Mouse (Mus musculus) midbrain, embryonic 16.5 days (tissue): ENCODE results near the gene Lpar6. TPM values are rescaled to one million over a fixed set of nuclear protein-coding genes. Genes with fewer than 3 reads are reported as not detected.

ENCODE experiments used
- ATAC-seq: fragments of 200-750 bp; cut with Nextera tagmentation; 2 replicates; pipeline ENCODE4 v1.8.0; 2017; ENCODE audit warnings: moderate TSS enrichment
- H3K27ac ChIP-seq: fragments of 300-500 bp; sonication (generic); 2 replicates; pipeline ENCODE4 v1.5.1; 2014; ENCODE audit warnings: mild to moderate bottlenecking, low read length, mixed read lengths
- H3K27me3 ChIP-seq: fragments of 300-500 bp; sonication (generic); 2 replicates; pipeline ENCODE4 v1.6.1; 2014; ENCODE audit warnings: low read depth, low read length, mixed read lengths; ENCODE audit not compliant: control insufficient read depth, insufficient read depth
- H3K36me3 ChIP-seq: fragments of 300-500 bp; sonication (generic); 2 replicates; pipeline ENCODE4 v1.6.1; 2014; ENCODE audit warnings: mild to moderate bottlenecking, low read length, moderate library complexity, mixed read lengths; ENCODE audit not compliant: control insufficient read depth, insufficient read depth
- H3K4me1 ChIP-seq: fragments of 300-500 bp; sonication (generic); 2 replicates; pipeline ENCODE4 v1.6.1; 2014; ENCODE audit warnings: mild to moderate bottlenecking, low read length, mixed read lengths; ENCODE audit not compliant: control insufficient read depth, insufficient read depth
- H3K4me2 ChIP-seq: fragments of 300-500 bp; sonication (generic); 2 replicates; pipeline ENCODE4 v1.6.1; 2014; ENCODE audit warnings: mild to moderate bottlenecking, low read length, mixed read lengths
- H3K4me3 ChIP-seq: fragments of 300-500 bp; sonication (generic); 2 replicates; pipeline ENCODE4 v1.5.1; 2014; ENCODE audit warnings: low read depth, mild to moderate bottlenecking, low read length, moderate library complexity, mixed read lengths
- H3K9ac ChIP-seq: fragments of 300-500 bp; sonication (generic); 2 replicates; pipeline ENCODE4 v1.6.1; 2014; ENCODE audit warnings: low read depth, low read length, mixed read lengths
- H3K9me3 ChIP-seq: fragments of 300-500 bp; sonication (generic); replicated peaks from 2 replicates; pipeline ENCODE4 v1.6.1; 2014; ENCODE audit warnings: mild to moderate bottlenecking, low read length, mixed read lengths; ENCODE audit not compliant: control insufficient read depth, poor library complexity, severe bottlenecking
- whole genome bisulfite sequencing: fragments of 180-500 bp; shearing (Covaris S2); extraction: QIAGEN DNeasy Blood & Tissue Kit; methylation state at CpG from one replicate; pipeline ENCODE4 v1.1.7; 2014; 5-methylcytosine and 5-hydroxymethylcytosine counted together
- microRNA counts: library from miRNA; unstranded; fragments of <30 nt; microRNA quantifications from one replicate; lab custom pipeline; 2016
- microRNA-seq: library from miRNA; unstranded; fragments of <30 nt; microRNA quantifications from one replicate; pipeline ENCODE4, GENCODE M21; 2017
- polyA plus RNA-seq: library from polyadenylated mRNA; unstranded; fragments of >200 nt; fragmentation: Nextera tagmentation; extraction: Ambion mirVana; gene quantifications from 2 replicates; pipeline ENCODE4 v1.2.1, GENCODE M21; 2015

Gene Lpar6
- polyA plus RNA-seq, 1 experiment from 2014 or later: 2.8 TPM

- no peaks in the 10 kb centered on the region for H3K9me3 ChIP-seq
- no peaks in the 10 kb centered on the region for H3K27me3 ChIP-seq
- ATAC-seq: no peak
- H3K4me2 ChIP-seq: no peak overlapping the region
- H3K36me3 ChIP-seq: no peaks in the 10 kb centered on the region
- H3K4me3 ChIP-seq: no peak overlapping the region
- H3K4me1 ChIP-seq: no peaks in the 10 kb centered on the region
- H3K27ac ChIP-seq: no peak overlapping the region
- 19% methylated on average over 5 of the region's 5 CpGs for WGBS
- H3K9ac ChIP-seq: no peak overlapping the region
Observed at GRCm38 (mm10) chr14:73271807-73272206, 34.1 kb downstream of the Lpar6 start.

- Histone ChIP-seq H3K36me3 (0 out of 2 replicates have a peak, but pooled peaks cover 2% of the 10 kb centered on the region), H3K27ac (no peak overlapping the region), H3K4me1 (no peaks in the 10 kb centered on the region), H3K9ac (no peak overlapping the region), H3K4me2 (no peak overlapping the region), H3K9me3 (no peaks in the 10 kb centered on the region), H3K27me3 (no peaks in the 10 kb centered on the region), H3K4me3 (no peak overlapping the region)
- no peak for ATAC-seq
- 87% methylated on average over 6 of the region's 6 CpGs for WGBS
Observed at GRCm38 (mm10) chr14:73279096-73279495, 41.4 kb downstream of the Lpar6 start.

GRCm38 (mm10) chr14:73280996-73281395, 43.3 kb downstream of the Lpar6 start:
- H3K9ac ChIP-seq: no peak overlapping the region
- H3K27me3 ChIP-seq: no peaks in the 10 kb centered on the region
- no peak overlapping the region for H3K27ac ChIP-seq
- no peaks in the 10 kb centered on the region for H3K9me3 ChIP-seq
- ATAC-seq: no peak
- 0% methylated on average over 1 of the region's 1 CpGs for WGBS
- peaks cover 5% of the 10 kb centered on the region; the same call in 1 of the 2 replicates for H3K36me3 ChIP-seq
- no peaks in the 10 kb centered on the region for H3K4me1 ChIP-seq
- no peak overlapping the region for H3K4me2 ChIP-seq
- H3K4me3 ChIP-seq: no peak overlapping the region

- no peak for ATAC-seq
- Histone ChIP-seq H3K27me3 (no peaks in the 10 kb centered on the region), H3K4me2 (no peak overlapping the region), H3K36me3 (no peaks in the 10 kb centered on the region; the same call in 1 of the 2 replicates), H3K9me3 (no peaks in the 10 kb centered on the region), H3K9ac (no peak overlapping the region), H3K4me1 (no peaks in the 10 kb centered on the region), H3K27ac (no peak overlapping the region), H3K4me3 (no peak overlapping the region)
- WGBS: 98% methylated on average over 2 of the region's 2 CpGs
Observed at GRCm38 (mm10) chr14:73289915-73290314, 52.2 kb downstream of the Lpar6 start.

GRCm38 (mm10) chr14:73292434-73292833, 54.7 kb downstream of the Lpar6 start:
- Histone ChIP-seq H3K4me1 (no peaks in the 10 kb centered on the region), H3K9ac (no peak overlapping the region), H3K27me3 (no peaks in the 10 kb centered on the region), H3K27ac (no peak overlapping the region), H3K9me3 (no peaks in the 10 kb centered on the region), H3K36me3 (peaks cover 6% of the 10 kb centered on the region), H3K4me3 (no peak overlapping the region), H3K4me2 (no peak overlapping the region)
- WGBS: 39% methylated on average over 1 of the region's 1 CpGs
- no peak for ATAC-seq

MicroRNAs within 50 kb of the gene (microRNA counts, 519-probe panel; counts per million panel counts)
- 870 counts per million, percentile 21 among the panel's probes with 10 or more counts for microRNA mmu-miR-687 (lab: Ali Mortazavi, UCI)

Small RNAs within 50 kb of the gene (microRNA-seq; reads per million reads assigned to microRNA genes)
- not detected for gene Mir687

Other genes starting within 250 kb of the Lpar6 start
- 0.11 TPM in 1 of 2 replicates, not detected in the other for gene Cysltr2, start 188.8 kb upstream of the Lpar6 start, polyA plus RNA-seq
- gene Rcbtb2, start 114.9 kb upstream of the Lpar6 start, polyA plus RNA-seq: 53.0 and 64.5 TPM in 2 replicates
- gene Rb1, start 87.9 kb downstream of the Lpar6 start, polyA plus RNA-seq: 20.4 and 20.6 TPM in 2 replicates
- gene Itm2b, start 147.4 kb downstream of the Lpar6 start, polyA plus RNA-seq: 627 and 698 TPM in 2 replicates